Mouse (Mus musculus): ENCODE measurements around the gene Ahdc1. TPM values are rescaled to one million over a fixed set of nuclear protein-coding genes. Genes with fewer than 3 reads are reported as not detected.

Gene Ahdc1
- total RNA-seq, 2 experiments from 2014 or later, result 37.1 to 56.1 TPM

GRCm38 (mm10) chr4:133032410-133033095 lies 21.5 kb downstream of the Ahdc1 start:
- DNase-seq, result no peak
- intact Hi-C loops (cut with DNase I; ENCODE audit: low total_unique reads), result no loop called here

GRCm38 (mm10) chr4:133034478-133034877 lies 23.4 kb downstream of the Ahdc1 start:
- no peak for DNase-seq
- intact Hi-C loops (cut with DNase I; ENCODE audit: low total_unique reads), result no loop called here

GRCm38 (mm10) chr4:133035446-133035845 lies 24.4 kb downstream of the Ahdc1 start:
- intact Hi-C loops (cut with DNase I; ENCODE audit: low total_unique reads), result no loop called here
- no peak for DNase-seq

- no peak for DNase-seq
- intact Hi-C loops (cut with DNase I; ENCODE audit: low total_unique reads), result no loop called here
These were observed 24.9 kb downstream of the Ahdc1 start for GRCm38 (mm10) chr4:133035946-133036345.

- intact Hi-C loops (cut with DNase I; ENCODE audit: low total_unique reads), result no loop called here
- DNase-seq, result no peak
These were observed 26.2 kb downstream of the Ahdc1 start for GRCm38 (mm10) chr4:133037293-133037692.

GRCm38 (mm10) chr4:133037798-133038197 lies 26.7 kb downstream of the Ahdc1 start:
- DNase-seq, result no peak
- intact Hi-C loops (cut with DNase I; ENCODE audit: low total_unique reads), result no loop called here

GRCm38 (mm10) chr4:133038521-133039115 lies 27.6 kb downstream of the Ahdc1 start:
- DNase-seq, result peak; percentile 80
- intact Hi-C loops (cut with DNase I; ENCODE audit: low total_unique reads), result no loop called here

GRCm38 (mm10) chr4:133039116-133039819 lies 28.2 kb downstream of the Ahdc1 start:
- DNase-seq, result peak; percentile 60
- intact Hi-C loops (cut with DNase I; ENCODE audit: low total_unique reads), result no loop called here

- no peak for DNase-seq
- intact Hi-C loops (cut with DNase I; ENCODE audit: low total_unique reads), result no loop called here
These were observed 28.8 kb downstream of the Ahdc1 start for GRCm38 (mm10) chr4:133039832-133040231.

GRCm38 (mm10) chr4:133040241-133040904 lies 29.3 kb downstream of the Ahdc1 start:
- DNase-seq, result no peak
- intact Hi-C loops (cut with DNase I; ENCODE audit: low total_unique reads), result no loop called here

GRCm38 (mm10) chr4:133042244-133042643 lies 31.2 kb downstream of the Ahdc1 start:
- DNase-seq, result no peak
- intact Hi-C loops (cut with DNase I; ENCODE audit: low total_unique reads), result no loop called here

GRCm38 (mm10) chr4:133042651-133043635 lies 31.9 kb downstream of the Ahdc1 start:
- intact Hi-C loops (cut with DNase I; ENCODE audit: low total_unique reads), result no loop called here
- DNase-seq, result peak; percentile 58

GRCm38 (mm10) chr4:133043798-133044646 lies 33.0 kb downstream of the Ahdc1 start:
- DNase-seq, result peak; percentile 83
- intact Hi-C loops (cut with DNase I; ENCODE audit: low total_unique reads), result no loop called here

GRCm38 (mm10) chr4:133044647-133045094 lies 33.6 kb downstream of the Ahdc1 start:
- intact Hi-C loops (cut with DNase I; ENCODE audit: low total_unique reads), result no loop called here
- no peak for DNase-seq

- DNase-seq, result no peak
- intact Hi-C loops (cut with DNase I; ENCODE audit: low total_unique reads), result no loop called here
These were observed 34.9 kb downstream of the Ahdc1 start for GRCm38 (mm10) chr4:133045771-133046474.

GRCm38 (mm10) chr4:133046691-133047352 lies 35.8 kb downstream of the Ahdc1 start:
- intact Hi-C loops (cut with DNase I; ENCODE audit: low total_unique reads), result no loop called here

More at GRCm38 (mm10) chr4:133046691-133047352, 35.8 kb downstream of the Ahdc1 start:
- DNase-seq, result no peak

Measured in gastrocnemius, postnatal 14 days (tissue).